Mouse (Mus musculus) midbrain, embryonic 10.5 days (tissue): ENCODE data around the gene Cyp2d11. TPM values are rescaled to one million over a fixed set of nuclear protein-coding genes. Genes with fewer than 3 reads are reported as not detected.
A peak's percentile ranks its signal among the peaks of the same experiment; 100 is the strongest.

Experiments used
- DNase-seq: peaks from one replicate; pipeline ENCODE4 v3.0.0-alpha.2; 2017; ENCODE audit warnings: low spot score
- H3K27ac ChIP-seq: fragments of 300-500 bp; sonication (generic); replicated peaks from 2 replicates; pipeline ENCODE4 v1.5.1; 2016; ENCODE audit warnings: mild to moderate bottlenecking
- H3K27me3 ChIP-seq: fragments of 300-500 bp; sonication (generic); 2 replicates; pipeline ENCODE4 v1.6.1; 2016; ENCODE audit warnings: low read depth, mild to moderate bottlenecking; ENCODE audit not compliant: poor library complexity, severe bottlenecking
- H3K36me3 ChIP-seq: fragments of 300-500 bp; sonication (generic); 2 replicates; pipeline ENCODE4 v1.6.1; 2016; ENCODE audit warnings: mild to moderate bottlenecking, moderate library complexity
- H3K4me1 ChIP-seq: fragments of 300-500 bp; sonication (generic); 2 replicates; pipeline ENCODE4 v1.6.1; 2016
- H3K4me3 ChIP-seq: fragments of 300-500 bp; sonication (generic); 2 replicates; pipeline ENCODE4 v1.5.1; 2016; ENCODE audit warnings: mild to moderate bottlenecking, moderate library complexity
- H3K9me3 ChIP-seq: fragments of 300-500 bp; sonication (generic); replicated peaks from 2 replicates; pipeline ENCODE4 v1.6.1; 2016; ENCODE audit warnings: mild to moderate bottlenecking
- WGBS: fragments of 180-500 bp; shearing (Covaris S2); methylation state at CpG from one replicate; pipeline ENCODE4 v1.1.7; 2016; 5-methylcytosine and 5-hydroxymethylcytosine counted together
- microRNA-seq: library from miRNA; unstranded; fragments of <30 nt; microRNA quantifications from one replicate; pipeline ENCODE4, GENCODE M21; 2017
- polyA plus RNA-seq: library from polyadenylated mRNA; unstranded; fragments of >200 nt; fragmentation: Nextera tagmentation; extraction: Ambion mirVana; gene quantifications from 2 replicates; pipeline ENCODE4 v1.2.1, GENCODE M21; 2016

The Cyp2d11 gene
- polyA plus RNA-seq, 1 experiment from 2014 or later, result not detected

- Histone ChIP-seq H3K9me3 (no peaks in the 10 kb centered on the region), H3K36me3 (peaks cover 28% of the 10 kb centered on the region), H3K27me3 (peaks cover 24% of the 10 kb centered on the region), H3K27ac (0 out of 2 replicates have a peak overlapping the region, but pooled peaks have one; percentile 42), H3K4me1 (peaks cover 42% of the 10 kb centered on the region), H3K4me3 (no peak overlapping the region)
- DNase-seq, result no peak
- WGBS, result 89% methylated on average over 6 of the region's 6 CpGs
Measured at GRCm38 (mm10) chr15:82344971-82345370, 48.9 kb downstream of the Cyp2d11 start.

- DNase-seq, result no peak
- Histone ChIP-seq H3K36me3 (peaks cover 14% of the 10 kb centered on the region), H3K27ac (0 out of 2 replicates have a peak overlapping the region, but pooled peaks have one; percentile 15), H3K4me1 (peaks cover 49% of the 10 kb centered on the region), H3K4me3 (no peak overlapping the region), H3K27me3 (peaks cover 34% of the 10 kb centered on the region), H3K9me3 (no peaks in the 10 kb centered on the region)
- 90% methylated on average over 27 of the region's 27 CpGs for WGBS
Measured at GRCm38 (mm10) chr15:82343368-82344287, 50.2 kb downstream of the Cyp2d11 start.

- Histone ChIP-seq H3K9me3 (no peaks in the 10 kb centered on the region), H3K4me3 (no peak overlapping the region), H3K4me1 (peaks cover 55% of the 10 kb centered on the region), H3K36me3 (peaks cover 3% of the 10 kb centered on the region), H3K27ac (no peak overlapping the region), H3K27me3 (peaks cover 34% of the 10 kb centered on the region)
- no peak for DNase-seq
- 72% methylated on average over 5 of the region's 5 CpGs for WGBS
Measured at GRCm38 (mm10) chr15:82342543-82342935, 51.3 kb downstream of the Cyp2d11 start.

GRCm38 (mm10) chr15:82341675-82342542 lies 51.9 kb downstream of the Cyp2d11 start:
- Histone ChIP-seq H3K27ac (peak overlapping the region; percentile 84; the same call in 1 of the 2 replicates), H3K4me3 (peak overlapping the region; percentile 49), H3K36me3 (0 out of 2 replicates have a peak, but pooled peaks cover under 1% of the 10 kb centered on the region), H3K4me1 (peaks cover 55% of the 10 kb centered on the region), H3K9me3 (no peaks in the 10 kb centered on the region), H3K27me3 (peaks cover 34% of the 10 kb centered on the region)
- WGBS, result 68% methylated on average over 15 of the region's 15 CpGs
- no peak for DNase-seq

GRCm38 (mm10) chr15:82341036-82341501 lies 52.8 kb downstream of the Cyp2d11 start:
- Histone ChIP-seq H3K27ac (peak overlapping the region; percentile 84), H3K36me3 (peaks cover 9% of the 10 kb centered on the region; the same call in 1 of the 2 replicates), H3K4me1 (peaks cover 55% of the 10 kb centered on the region), H3K27me3 (peaks cover 34% of the 10 kb centered on the region), H3K9me3 (no peaks in the 10 kb centered on the region), H3K4me3 (peak overlapping the region; percentile 49)
- peak; percentile 50 for DNase-seq
- 3% methylated on average over 40 of the region's 40 CpGs for WGBS

GRCm38 (mm10) chr15:82340414-82341035 lies 53.3 kb downstream of the Cyp2d11 start:
- Histone ChIP-seq H3K36me3 (peaks cover 14% of the 10 kb centered on the region), H3K4me1 (peaks cover 55% of the 10 kb centered on the region), H3K27ac (peak overlapping the region; percentile 84), H3K9me3 (no peaks in the 10 kb centered on the region), H3K4me3 (peak overlapping the region; percentile 49), H3K27me3 (peaks cover 34% of the 10 kb centered on the region)
- 42% methylated on average over 21 of the region's 21 CpGs for WGBS
- no peak for DNase-seq

GRCm38 (mm10) chr15:82339634-82340254 lies 54.1 kb downstream of the Cyp2d11 start:
- Histone ChIP-seq H3K9me3 (no peaks in the 10 kb centered on the region), H3K27me3 (peaks cover 34% of the 10 kb centered on the region), H3K36me3 (peaks cover 22% of the 10 kb centered on the region), H3K4me1 (peaks cover 54% of the 10 kb centered on the region), H3K27ac (no peak overlapping the region), H3K4me3 (no peak overlapping the region)
- DNase-seq, result no peak
- WGBS, result 78% methylated on average over 8 of the region's 8 CpGs

Small RNA genes lying within 50 kb of the gene (microRNA-seq; reads per million reads assigned to microRNA genes)
- not detected for gene Gm25990
- gene Gm27331, result not detected
- not detected for gene Mir7684

Other genes starting within 250 kb of the Cyp2d11 start
- 214 and 239 TPM in 2 replicates for gene Srebf2, start 246.8 kb downstream of the Cyp2d11 start, polyA plus RNA-seq
- gene Shisa8, start 181.2 kb downstream of the Cyp2d11 start, polyA plus RNA-seq, result 0.16 and 0.52 TPM in 2 replicates
- 0.07 TPM in 1 of 2 replicates, not detected in the other for gene Tnfrsf13c, start 169.7 kb downstream of the Cyp2d11 start, polyA plus RNA-seq
- 94.9 and 102 TPM in 2 replicates for gene Cenpm, start 149.3 kb downstream of the Cyp2d11 start, polyA plus RNA-seq
- 0.15 and 0.36 TPM in 2 replicates for gene 1500009C09Rik, start 141.6 kb downstream of the Cyp2d11 start, polyA plus RNA-seq
- 83.4 and 109 TPM in 2 replicates for gene Sept3, start 119.1 kb downstream of the Cyp2d11 start, polyA plus RNA-seq
- 0.11 and 0.25 TPM in 2 replicates for gene Wbp2nl, start 95.1 kb downstream of the Cyp2d11 start, polyA plus RNA-seq
- gene Naga, start 55.1 kb downstream of the Cyp2d11 start, polyA plus RNA-seq, result 22.4 and 27.2 TPM in 2 replicates
- gene Pheta2, start 55.1 kb downstream of the Cyp2d11 start, polyA plus RNA-seq, result 4.2 and 5.4 TPM in 2 replicates
- 253 and 265 TPM in 2 replicates for gene Smdt1, start 55.1 kb downstream of the Cyp2d11 start, polyA plus RNA-seq
- 258 and 270 TPM in 2 replicates for gene Ndufa6, start 39.7 kb downstream of the Cyp2d11 start, polyA plus RNA-seq
- gene Cyp2d22, start 13.8 kb downstream of the Cyp2d11 start, polyA plus RNA-seq, result 2.8 and 4.5 TPM in 2 replicates
- gene Cyp2d10, start 13.2 kb upstream of the Cyp2d11 start, polyA plus RNA-seq, result not detected in 2 replicates
- gene Cyp2d9, start 39.4 kb upstream of the Cyp2d11 start, polyA plus RNA-seq, result not detected in 2 replicates
- gene Cyp2d12, start 161.1 kb upstream of the Cyp2d11 start, polyA plus RNA-seq, result not detected in 2 replicates
- not detected in 2 replicates for gene Cyp2d34, start 226.9 kb upstream of the Cyp2d11 start, polyA plus RNA-seq